Mouse (Mus musculus) stomach, embryonic 16.5 days (tissue): Measurements from ENCODE around the gene Rbp7. TPM values are rescaled to one million over a fixed set of nuclear protein-coding genes. Genes with fewer than 3 reads are reported as not detected.

Experiments
- ATAC-seq: fragments of 200-750 bp; cut with Nextera tagmentation; 2 replicates; pipeline ENCODE4 v1.8.0; 2017; ENCODE audit warnings: moderate number of reproducible peaks, moderate TSS enrichment; ENCODE audit not compliant: insufficient read depth, low FRiP score
- H3K27ac ChIP-seq: fragments of 300-500 bp; sonication (generic); 2 replicates; pipeline ENCODE4 v1.5.1; 2014; ENCODE audit warnings: low read length
- H3K27me3 ChIP-seq: fragments of 300-500 bp; sonication (generic); 2 replicates; pipeline ENCODE4 v1.6.1; 2014; ENCODE audit warnings: low read length, control low read depth, mixed read lengths; ENCODE audit not compliant: control insufficient read depth, insufficient read depth
- H3K36me3 ChIP-seq: fragments of 300-500 bp; sonication (generic); 2 replicates; pipeline ENCODE4 v1.6.1; 2014; ENCODE audit warnings: low read length; ENCODE audit not compliant: control insufficient read depth, insufficient read depth
- H3K4me1 ChIP-seq: fragments of 300-500 bp; sonication (generic); 2 replicates; pipeline ENCODE4 v1.6.1; 2014; ENCODE audit warnings: low read length, control low read depth, mixed read lengths; ENCODE audit not compliant: control insufficient read depth, insufficient read depth
- H3K4me2 ChIP-seq: fragments of 300-500 bp; sonication (generic); 2 replicates; pipeline ENCODE4 v1.6.1; 2014; ENCODE audit warnings: low read depth, low read length, mixed read lengths
- H3K4me3 ChIP-seq: fragments of 300-500 bp; sonication (generic); replicated peaks from 2 replicates; pipeline ENCODE4 v1.5.1; 2014; ENCODE audit warnings: mild to moderate bottlenecking, low read length
- H3K9ac ChIP-seq: fragments of 300-500 bp; sonication (generic); 2 replicates; pipeline ENCODE4 v1.6.1; 2014; ENCODE audit warnings: low read length
- H3K9me3 ChIP-seq: fragments of 300-500 bp; sonication (generic); replicated peaks from 2 replicates; pipeline ENCODE4 v1.6.1; 2016; ENCODE audit warnings: low read length, control low read depth; ENCODE audit not compliant: control insufficient read depth
- WGBS: fragments of 180-500 bp; shearing (Covaris S2); extraction: QIAGEN DNeasy Blood & Tissue Kit; methylation state at CpG from one replicate; pipeline ENCODE4 v1.1.7; 2014; 5-methylcytosine and 5-hydroxymethylcytosine counted together
- polyA plus RNA-seq: library from polyadenylated mRNA; unstranded; fragments of >200 nt; fragmentation: Nextera tagmentation; extraction: Ambion mirVana; gene quantifications from 2 replicates; pipeline ENCODE4 v1.2.1, GENCODE M21; 2015

The Rbp7 gene
- polyA plus RNA-seq, 1 experiment from 2014 or later: 4.0 TPM

DNA sequence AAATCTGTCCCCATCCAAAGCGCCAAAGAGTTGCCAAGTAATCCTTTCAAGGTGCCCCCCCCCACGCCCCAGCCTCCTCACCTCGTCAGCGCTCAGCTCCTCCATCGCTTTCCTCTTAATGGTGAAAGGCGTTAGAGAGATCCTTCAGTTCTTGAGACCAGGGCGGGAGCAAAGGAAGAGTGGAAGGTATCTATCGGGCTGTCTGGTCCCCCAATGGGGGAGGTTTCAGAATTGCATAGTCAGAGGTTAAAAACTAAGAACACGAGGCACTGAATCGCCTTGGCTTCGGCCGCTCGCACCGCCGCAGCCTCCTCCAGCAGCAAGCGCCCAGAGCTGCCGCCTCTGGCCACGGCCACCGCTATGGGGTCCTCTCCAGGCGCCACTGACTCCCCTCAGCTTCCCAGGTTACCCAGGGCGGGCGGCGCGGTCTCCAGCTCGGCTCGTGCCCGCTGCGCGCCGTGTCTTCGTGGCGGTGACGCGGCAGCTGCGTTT, 28.9 kb downstream of the Rbp7 start:
- Histone ChIP-seq H3K36me3 (no peaks in the 10 kb centered on the region), H3K9ac (peak overlapping the region; percentile 94), H3K4me2 (peak overlapping the region; percentile 68), H3K27ac (peak overlapping the region; percentile 99), H3K27me3 (no peaks in the 10 kb centered on the region), H3K4me3 (peak overlapping the region; percentile 98), H3K9me3 (no peaks in the 10 kb centered on the region), H3K4me1 (peaks cover 7% of the 10 kb centered on the region; the same call in 1 of the 2 replicates)
- WGBS: under 1% methylated on average over 35 of the region's 35 CpGs
- peak; percentile 63; the same call in 1 of the 2 replicates for ATAC-seq

DNA sequence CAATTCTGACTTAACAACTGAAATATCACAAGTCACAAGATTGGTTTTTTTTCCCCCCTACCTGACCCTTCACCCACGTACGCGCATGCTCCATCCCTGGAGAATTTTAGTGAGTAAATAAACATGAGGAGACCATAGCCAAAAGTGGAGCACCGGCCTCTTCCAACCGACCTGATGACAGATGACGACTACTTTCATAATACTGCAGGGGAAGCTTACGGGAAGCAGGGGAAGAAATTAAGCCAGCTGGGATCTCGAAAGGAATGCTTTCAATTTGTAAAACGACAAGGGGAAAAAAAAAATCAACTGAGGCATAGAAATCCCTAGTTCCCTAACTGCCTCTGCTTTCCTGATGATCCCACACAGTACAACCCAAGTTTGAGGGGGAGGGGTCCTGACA, 30.0 kb downstream of the Rbp7 start:
- Histone ChIP-seq H3K36me3 (no peaks in the 10 kb centered on the region), H3K4me2 (peak overlapping the region; percentile 68), H3K9me3 (no peaks in the 10 kb centered on the region), H3K27me3 (no peaks in the 10 kb centered on the region), H3K4me3 (peak overlapping the region; percentile 98), H3K9ac (peak overlapping the region; percentile 56), H3K4me1 (peaks cover 7% of the 10 kb centered on the region; the same call in 1 of the 2 replicates), H3K27ac (no peak overlapping the region)
- under 1% methylated on average over 9 of the region's 9 CpGs for WGBS
- ATAC-seq: no peak

DNA sequence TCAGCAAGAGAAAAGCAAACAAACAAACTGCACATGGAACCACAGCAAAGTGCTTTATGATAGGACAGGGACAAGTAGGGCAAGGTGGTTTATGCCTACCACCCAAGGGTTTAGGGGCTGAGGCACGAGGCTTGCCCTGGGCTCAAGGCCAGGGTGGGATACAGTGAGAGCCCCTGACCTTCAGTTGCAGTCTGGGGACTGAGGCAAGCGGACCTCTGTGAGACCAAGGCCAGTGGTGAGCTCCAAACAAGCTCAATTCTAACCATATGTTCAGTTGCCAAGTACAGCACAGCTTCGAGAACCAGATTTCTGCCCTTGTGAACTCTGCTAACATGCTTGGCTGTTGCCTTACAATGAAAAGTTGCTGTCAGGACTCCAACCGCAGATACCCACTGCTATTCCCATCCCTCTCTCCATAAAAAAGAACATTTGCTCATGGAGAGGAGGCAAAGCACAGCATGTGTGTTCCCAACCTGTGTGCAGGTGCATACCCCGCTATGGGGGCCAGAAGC, 36.9 kb downstream of the Rbp7 start:
- no peak overlapping the region for H3K4me2 ChIP-seq
- no peak overlapping the region for H3K9ac ChIP-seq
- no peaks in the 10 kb centered on the region for H3K27me3 ChIP-seq
- no peaks in the 10 kb centered on the region for H3K36me3 ChIP-seq
- ATAC-seq: no peak
- WGBS: 74% methylated on average over 5 of the region's 5 CpGs
- no peak overlapping the region for H3K4me3 ChIP-seq
- H3K9me3 ChIP-seq: no peaks in the 10 kb centered on the region
- H3K4me1 ChIP-seq: peaks cover 10% of the 10 kb centered on the region
- no peak overlapping the region for H3K27ac ChIP-seq

DNA sequence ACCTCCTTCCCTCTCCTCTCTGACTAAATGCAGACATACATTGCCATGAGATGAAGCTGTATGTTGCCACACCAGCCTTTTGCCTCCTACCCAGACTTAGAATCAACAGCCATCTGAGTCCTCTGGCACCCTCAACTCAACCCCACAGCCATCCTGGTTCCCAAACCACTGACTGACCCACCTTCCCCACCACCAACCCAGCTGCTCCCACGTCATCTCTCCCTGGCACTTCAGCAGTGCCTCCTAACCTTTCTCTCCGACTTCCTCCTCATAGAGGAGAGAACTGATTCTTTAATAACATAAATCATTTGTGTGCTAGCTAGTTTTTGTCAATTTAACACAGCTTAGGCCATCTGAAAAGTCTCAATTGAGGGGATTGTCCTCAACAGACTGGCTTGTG, 37.8 kb downstream of the Rbp7 start:
- H3K27me3 ChIP-seq: no peaks in the 10 kb centered on the region

DNA sequence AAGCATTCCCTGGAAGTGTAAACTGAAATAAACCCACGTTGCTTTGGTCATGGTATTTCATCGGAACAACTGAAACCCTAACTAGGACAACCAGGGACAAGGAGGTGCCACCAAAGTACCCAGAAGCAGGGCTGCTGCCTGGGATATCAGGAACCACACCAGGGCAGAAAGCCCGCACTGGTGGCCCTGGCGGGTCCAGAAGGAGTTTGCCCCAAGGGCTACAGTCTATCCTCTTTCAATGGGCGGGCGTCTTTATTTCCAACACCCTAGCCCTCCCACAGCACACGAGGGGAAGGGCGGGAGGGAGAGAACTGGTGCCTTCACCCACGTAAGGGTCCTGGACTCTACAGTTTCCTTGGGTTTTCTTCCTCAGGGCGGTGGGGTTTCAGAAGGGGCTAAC, 38.4 kb downstream of the Rbp7 start:
- Histone ChIP-seq H3K27me3 (no peaks in the 10 kb centered on the region), H3K9ac (no peak overlapping the region), H3K4me2 (no peak overlapping the region), H3K9me3 (no peaks in the 10 kb centered on the region), H3K4me3 (no peak overlapping the region), H3K4me1 (peaks cover 8% of the 10 kb centered on the region; the same call in 1 of the 2 replicates), H3K36me3 (0 out of 2 replicates have a peak, but pooled peaks cover 5% of the 10 kb centered on the region), H3K27ac (no peak overlapping the region)
- no peak for ATAC-seq
- 72% methylated on average over 10 of the region's 10 CpGs for WGBS

More for the DNA sequence above, 37.8 kb downstream of the Rbp7 start:
- Histone ChIP-seq H3K36me3 (0 out of 2 replicates have a peak, but pooled peaks cover 4% of the 10 kb centered on the region), H3K4me2 (no peak overlapping the region), H3K27ac (no peak overlapping the region), H3K4me1 (peaks cover 8% of the 10 kb centered on the region; the same call in 1 of the 2 replicates), H3K4me3 (no peak overlapping the region), H3K9me3 (no peaks in the 10 kb centered on the region), H3K9ac (no peak overlapping the region)
- ATAC-seq: no peak
- 64% methylated on average over 2 of the region's 2 CpGs for WGBS

DNA sequence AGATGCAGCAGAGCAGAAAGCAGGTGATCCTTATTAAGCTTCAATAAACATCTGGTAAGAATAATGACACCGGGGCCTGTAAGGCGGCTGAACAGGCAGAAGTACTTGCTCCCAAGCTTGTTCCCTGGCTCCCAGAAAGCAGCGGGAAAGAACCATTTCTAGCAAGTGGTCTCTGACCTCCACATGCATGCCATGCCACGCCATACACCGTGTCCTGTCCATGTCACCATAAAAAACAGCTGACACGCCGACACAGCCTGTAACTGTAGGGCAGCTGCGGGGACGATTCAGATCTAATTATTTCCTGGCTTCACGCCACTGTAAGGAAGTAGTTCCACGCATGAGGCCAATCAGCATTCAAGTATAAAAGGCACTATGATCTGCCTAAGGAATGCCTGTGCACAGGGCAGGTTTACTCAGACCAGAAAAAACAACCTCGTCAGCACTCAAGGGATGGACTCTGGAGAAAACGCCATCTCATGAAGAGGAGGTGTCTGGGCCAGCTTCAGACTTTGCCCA, 39.1 kb downstream of the Rbp7 start:
- Histone ChIP-seq H3K9ac (no peak overlapping the region), H3K4me1 (peaks cover 8% of the 10 kb centered on the region; the same call in 1 of the 2 replicates), H3K27ac (peak overlapping the region; percentile 10; the same call in 1 of the 2 replicates), H3K36me3 (0 out of 2 replicates have a peak, but pooled peaks cover 5% of the 10 kb centered on the region), H3K9me3 (no peaks in the 10 kb centered on the region), H3K27me3 (no peaks in the 10 kb centered on the region), H3K4me3 (no peak overlapping the region), H3K4me2 (no peak overlapping the region)
- WGBS: 42% methylated on average over 13 of the region's 13 CpGs
- peak; percentile 70; the same call in 1 of the 2 replicates for ATAC-seq

DNA sequence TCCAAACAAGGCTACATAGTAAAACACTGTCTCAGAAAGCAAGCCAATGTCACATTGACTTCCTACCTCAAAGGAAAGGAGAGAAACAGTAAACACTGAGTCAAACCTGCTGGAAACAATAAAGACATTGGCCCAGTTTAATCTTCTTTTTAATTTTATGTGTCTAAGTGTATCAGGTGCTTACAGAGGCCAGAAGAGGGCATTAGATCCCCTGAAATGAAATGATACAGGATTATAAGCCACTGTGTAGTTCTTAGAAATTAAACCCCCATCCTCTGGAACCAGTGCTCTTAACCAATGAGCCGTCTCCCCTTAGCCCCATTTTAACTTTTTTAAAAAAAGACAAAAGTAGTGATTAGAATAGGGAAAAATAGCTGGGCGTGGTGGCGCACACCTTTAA, 40.5 kb downstream of the Rbp7 start:
- 0 out of 2 replicates have a peak, but pooled peaks cover 5% of the 10 kb centered on the region for H3K36me3 ChIP-seq
- peaks cover 8% of the 10 kb centered on the region; the same call in 1 of the 2 replicates for H3K4me1 ChIP-seq
- H3K9me3 ChIP-seq: no peaks in the 10 kb centered on the region
- no peak overlapping the region for H3K4me3 ChIP-seq
- 86% methylated on average over 3 of the region's 3 CpGs for WGBS
- no peaks in the 10 kb centered on the region for H3K27me3 ChIP-seq
- no peak overlapping the region for H3K9ac ChIP-seq
- no peak for ATAC-seq
- no peak overlapping the region for H3K4me2 ChIP-seq
- H3K27ac ChIP-seq: no peak overlapping the region

DNA sequence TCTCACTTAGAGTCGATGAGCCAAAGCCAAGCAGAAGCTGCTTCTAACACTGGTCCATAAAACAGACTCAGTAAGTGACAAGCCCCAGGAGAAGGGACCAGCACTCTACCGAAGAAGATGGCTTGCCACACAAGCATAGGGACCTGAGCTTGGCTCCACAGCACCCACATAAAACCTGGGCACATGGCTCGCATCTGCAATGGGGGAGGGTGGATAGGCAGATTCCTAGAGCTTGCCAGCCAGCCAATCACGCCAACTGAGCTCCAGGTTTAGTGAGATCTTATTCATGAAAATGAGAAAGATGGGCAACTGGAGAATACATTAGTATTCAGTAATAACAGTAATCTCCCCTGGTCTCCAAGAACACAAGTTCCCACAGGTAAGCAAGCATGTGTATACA, 45.0 kb downstream of the Rbp7 start:
- H3K27me3 ChIP-seq: no peaks in the 10 kb centered on the region
- H3K36me3 ChIP-seq: 0 out of 2 replicates have a peak, but pooled peaks cover 5% of the 10 kb centered on the region
- WGBS: 92% methylated on average over 4 of the region's 4 CpGs
- H3K27ac ChIP-seq: no peak overlapping the region
- no peak overlapping the region for H3K4me2 ChIP-seq
- H3K9me3 ChIP-seq: no peaks in the 10 kb centered on the region
- H3K9ac ChIP-seq: no peak overlapping the region
- no peak overlapping the region for H3K4me3 ChIP-seq
- H3K4me1 ChIP-seq: peaks cover 9% of the 10 kb centered on the region
- no peak for ATAC-seq

DNA sequence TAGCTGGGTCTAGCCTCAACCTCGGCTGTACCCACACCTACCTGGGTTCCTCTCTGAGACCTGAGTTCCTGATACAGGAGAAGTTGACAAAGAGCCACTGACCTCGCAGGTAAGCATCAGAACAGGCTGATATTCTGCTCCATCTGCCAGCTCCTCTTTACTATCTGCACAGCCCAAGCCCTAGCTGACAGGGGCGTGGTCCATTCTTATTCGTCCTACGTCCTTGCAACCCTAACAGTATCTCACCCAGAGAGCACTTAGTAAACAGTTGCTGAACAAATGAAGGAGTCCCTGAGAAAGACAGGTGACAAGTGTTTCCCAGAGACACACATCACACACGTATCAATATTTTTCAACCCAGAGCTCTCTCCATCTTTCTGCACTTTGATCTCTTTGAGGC, 46.4 kb downstream of the Rbp7 start:
- Histone ChIP-seq H3K4me2 (no peak overlapping the region), H3K36me3 (0 out of 2 replicates have a peak, but pooled peaks cover 5% of the 10 kb centered on the region), H3K9me3 (no peaks in the 10 kb centered on the region), H3K4me3 (no peak overlapping the region), H3K4me1 (peaks cover 22% of the 10 kb centered on the region), H3K27me3 (no peaks in the 10 kb centered on the region), H3K27ac (no peak overlapping the region), H3K9ac (no peak overlapping the region)
- no peak for ATAC-seq
- WGBS: 77% methylated on average over 6 of the region's 6 CpGs
